Mouse (Mus musculus): ENCODE data around the gene Neo1. TPM values are rescaled to one million over a fixed set of nuclear protein-coding genes. Genes with fewer than 3 reads are reported as not detected.
A peak's percentile ranks its signal among the peaks of the same experiment; 100 is the strongest.

Neo1 gene
- 37.6 and 41.5 TPM in 2 replicates for polyA plus RNA-seq (2014; fragmentation: Nextera tagmentation; extraction: Ambion mirVana)

DNA sequence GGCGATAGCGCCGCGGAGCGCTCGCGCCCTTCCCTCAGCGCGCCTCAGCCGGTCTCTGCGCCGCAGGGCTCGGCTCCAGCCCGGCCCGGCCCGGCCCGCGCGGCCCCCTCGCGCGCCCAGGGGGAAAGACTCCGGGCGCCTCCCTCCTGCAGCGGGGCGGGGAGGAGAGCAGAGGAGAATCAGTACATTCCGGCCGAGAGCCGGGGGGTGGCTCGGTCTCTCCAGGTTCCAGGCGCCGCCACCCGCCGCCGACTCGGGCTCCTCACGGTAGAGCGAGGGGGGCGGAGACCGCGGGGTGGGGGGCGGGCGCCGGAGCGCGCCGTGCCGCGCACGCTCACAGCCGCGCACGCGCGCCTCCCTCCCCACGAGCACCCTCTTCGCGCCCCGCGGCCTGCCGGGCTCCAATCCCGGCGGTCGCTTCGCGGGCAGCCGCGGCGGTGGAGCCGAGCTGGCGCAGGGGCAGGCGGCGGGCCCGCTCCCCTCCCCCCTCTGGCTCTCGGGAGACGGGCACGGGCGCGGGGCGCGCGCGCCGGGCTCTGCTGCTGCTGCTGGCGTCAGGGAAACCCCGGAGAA, at the start of gene Neo1:
Gene Neo1, minus strand, starts transcription at position 283 of the 573 bp plus-strand sequence.
- Histone ChIP-seq H3K27me3 (replicated peaks; ENCODE audit: control insufficient read depth, insufficient read depth, low read length) (no peaks in the 10 kb centered on the region), H3K27ac (ENCODE audit: low read depth) (peak within 1 kb of the TSS; percentile 100), H3K4me2 (ENCODE audit: low read length) (peak within 1 kb of the TSS; percentile 86), H3K4me1 (replicated peaks; ENCODE audit: control insufficient read depth, insufficient read depth, low read length) (peaks cover 19% of the 10 kb centered on the region), H3K9me3 (ENCODE audit: control insufficient read depth, low read length) (no peaks in the 10 kb centered on the region), H3K9ac (ENCODE audit: low read length) (peak within 1 kb of the TSS; percentile 97), H3K36me3 (ENCODE audit: control insufficient read depth, insufficient read depth, low read length) (no peaks in the 10 kb centered on the region), H3K4me3 (ENCODE audit: low read depth, low read length) (peak within 1 kb of the TSS; percentile 97)
- 1% methylated on average over 34 of the region's 86 CpGs for WGBS
- DNase-seq (ENCODE audit: low spot score) (peak; percentile 90), ATAC-seq (replicated peaks; ENCODE audit: low FRiP score, low TSS enrichment, low read depth) (peak; percentile 91)

GRCm38 (mm10) chr9:59075632-59076031, 39.4 kb upstream of the Neo1 start:
- Histone ChIP-seq H3K4me3 (ENCODE audit: low read depth, low read length) (no peak overlapping the region), H3K4me2 (ENCODE audit: low read length) (no peak overlapping the region), H3K36me3 (ENCODE audit: control insufficient read depth, insufficient read depth, low read length) (no peaks in the 10 kb centered on the region), H3K9ac (ENCODE audit: low read length) (no peak overlapping the region), H3K9me3 (ENCODE audit: control insufficient read depth, low read length) (no peaks in the 10 kb centered on the region), H3K4me1 (replicated peaks; ENCODE audit: control insufficient read depth, insufficient read depth, low read length) (peaks cover 20% of the 10 kb centered on the region), H3K27ac (ENCODE audit: low read depth) (no peak overlapping the region), H3K27me3 (replicated peaks; ENCODE audit: control insufficient read depth, insufficient read depth, low read length) (no peaks in the 10 kb centered on the region)
- WGBS: 71% methylated on average over 4 of the region's 4 CpGs
- no peak for DNase-seq (ENCODE audit: low spot score)
- no peak for ATAC-seq (replicated peaks; ENCODE audit: low FRiP score, low TSS enrichment, low read depth)

GRCm38 (mm10) chr9:59073887-59074286, 37.6 kb upstream of the Neo1 start:
- ATAC-seq (replicated peaks; ENCODE audit: low FRiP score, low TSS enrichment, low read depth): no peak
- no peaks in the 10 kb centered on the region for H3K27me3 ChIP-seq (replicated peaks; ENCODE audit: control insufficient read depth, insufficient read depth, low read length)

GRCm38 (mm10) chr9:59072076-59072777, 36.0 kb upstream of the Neo1 start:
- no peak overlapping the region for H3K4me3 ChIP-seq (ENCODE audit: low read depth, low read length)
- no peak for ATAC-seq (replicated peaks; ENCODE audit: low FRiP score, low TSS enrichment, low read depth)
- 29% methylated on average over 14 of the region's 14 CpGs for WGBS

More at GRCm38 (mm10) chr9:59073887-59074286, 37.6 kb upstream of the Neo1 start:
- no peak overlapping the region for H3K4me2 ChIP-seq (ENCODE audit: low read length)
- H3K4me3 ChIP-seq (ENCODE audit: low read depth, low read length): no peak overlapping the region
- H3K36me3 ChIP-seq (ENCODE audit: control insufficient read depth, insufficient read depth, low read length): no peaks in the 10 kb centered on the region
- no peak for DNase-seq (ENCODE audit: low spot score)
- 87% methylated on average over 4 of the region's 4 CpGs for WGBS
- H3K9ac ChIP-seq (ENCODE audit: low read length): no peak overlapping the region
- H3K27ac ChIP-seq (ENCODE audit: low read depth): no peak overlapping the region
- H3K4me1 ChIP-seq (replicated peaks; ENCODE audit: control insufficient read depth, insufficient read depth, low read length): peaks cover 20% of the 10 kb centered on the region
- H3K9me3 ChIP-seq (ENCODE audit: control insufficient read depth, low read length): no peaks in the 10 kb centered on the region

DNA sequence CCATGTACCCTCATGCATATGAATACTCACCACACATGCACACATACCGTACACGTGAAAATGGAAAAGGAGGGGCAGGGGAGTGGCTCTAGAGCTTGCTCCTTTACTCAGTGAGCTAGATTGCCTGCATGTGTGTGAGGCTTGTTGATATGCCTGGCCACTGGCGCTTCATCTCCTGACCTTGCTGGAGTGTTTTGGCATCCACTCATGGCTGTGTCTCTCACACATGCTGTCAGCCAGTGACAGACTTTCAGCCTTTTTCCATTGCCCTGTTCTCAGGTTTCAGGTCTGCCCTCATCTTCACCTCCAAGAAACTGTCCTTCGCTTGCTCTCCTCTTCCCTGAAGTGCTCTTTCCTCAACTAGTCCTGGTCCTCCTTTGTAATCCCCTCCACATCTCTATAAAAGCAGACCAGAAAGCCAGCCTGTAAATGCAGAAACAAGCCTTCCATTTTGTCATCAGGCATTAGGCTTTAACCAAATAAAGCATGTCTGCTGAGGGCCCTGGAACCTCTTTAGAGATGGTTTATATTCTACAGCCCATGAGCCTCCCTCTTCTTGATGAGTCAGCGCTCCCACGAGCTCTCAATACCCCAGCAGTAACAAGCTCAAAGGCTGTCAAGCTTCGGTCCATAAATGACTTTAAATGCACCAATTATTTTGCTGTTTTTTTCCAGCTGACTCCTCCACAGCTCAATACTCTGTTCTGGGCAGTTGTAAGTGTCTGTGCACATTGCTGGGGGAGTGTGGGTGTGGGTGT, 35.2 kb upstream of the Neo1 start:
- Histone ChIP-seq H3K4me3 (ENCODE audit: low read depth, low read length) (no peak overlapping the region), H3K9ac (ENCODE audit: low read length) (no peak overlapping the region), H3K4me2 (ENCODE audit: low read length) (peak overlapping the region; percentile 32), H3K9me3 (ENCODE audit: control insufficient read depth, low read length) (no peaks in the 10 kb centered on the region), H3K27me3 (replicated peaks; ENCODE audit: control insufficient read depth, insufficient read depth, low read length) (no peaks in the 10 kb centered on the region), H3K27ac (ENCODE audit: low read depth) (peak overlapping the region; percentile 57), H3K36me3 (ENCODE audit: control insufficient read depth, insufficient read depth, low read length) (no peaks in the 10 kb centered on the region), H3K4me1 (replicated peaks; ENCODE audit: control insufficient read depth, insufficient read depth, low read length) (peaks cover 28% of the 10 kb centered on the region)
- 39% methylated on average over 7 of the region's 7 CpGs for WGBS
- DNase-seq (ENCODE audit: low spot score) (peak; percentile 56), ATAC-seq (replicated peaks; ENCODE audit: low FRiP score, low TSS enrichment, low read depth) (no peak)

More at GRCm38 (mm10) chr9:59072076-59072777, 36.0 kb upstream of the Neo1 start:
- Histone ChIP-seq H3K9me3 (ENCODE audit: control insufficient read depth, low read length) (no peaks in the 10 kb centered on the region), H3K27ac (ENCODE audit: low read depth) (peak overlapping the region; percentile 35; the same call in 1 of the 2 replicates), H3K27me3 (replicated peaks; ENCODE audit: control insufficient read depth, insufficient read depth, low read length) (no peaks in the 10 kb centered on the region), H3K36me3 (ENCODE audit: control insufficient read depth, insufficient read depth, low read length) (no peaks in the 10 kb centered on the region), H3K4me2 (ENCODE audit: low read length) (peak overlapping the region; percentile 32), H3K9ac (ENCODE audit: low read length) (no peak overlapping the region), H3K4me1 (replicated peaks; ENCODE audit: control insufficient read depth, insufficient read depth, low read length) (peaks cover 20% of the 10 kb centered on the region)
- peak; percentile 56 for DNase-seq (ENCODE audit: low spot score)

- H3K27me3 ChIP-seq (replicated peaks; ENCODE audit: control insufficient read depth, insufficient read depth, low read length): no peaks in the 10 kb centered on the region
- H3K4me1 ChIP-seq (replicated peaks; ENCODE audit: control insufficient read depth, insufficient read depth, low read length): peaks cover 36% of the 10 kb centered on the region
- ATAC-seq (replicated peaks; ENCODE audit: low FRiP score, low TSS enrichment, low read depth) (no peak), DNase-seq (ENCODE audit: low spot score) (no peak)
- WGBS: 85% methylated on average over 4 of the region's 4 CpGs
- H3K9me3 ChIP-seq (ENCODE audit: control insufficient read depth, low read length): no peaks in the 10 kb centered on the region
- no peak overlapping the region for H3K4me3 ChIP-seq (ENCODE audit: low read depth, low read length)
- no peak overlapping the region for H3K9ac ChIP-seq (ENCODE audit: low read length)
- no peak overlapping the region for H3K27ac ChIP-seq (ENCODE audit: low read depth)
- no peak overlapping the region for H3K4me2 ChIP-seq (ENCODE audit: low read length)
- H3K36me3 ChIP-seq (ENCODE audit: control insufficient read depth, insufficient read depth, low read length): no peaks in the 10 kb centered on the region
Measured at GRCm38 (mm10) chr9:59070216-59070615, 34.0 kb upstream of the Neo1 start.

- 33% methylated on average over 6 of the region's 6 CpGs for WGBS
- no peak overlapping the region for H3K9ac ChIP-seq (ENCODE audit: low read length)
- H3K4me2 ChIP-seq (ENCODE audit: low read length): no peak overlapping the region
- no peak for DNase-seq (ENCODE audit: low spot score)
- H3K27ac ChIP-seq (ENCODE audit: low read depth): no peak overlapping the region
- H3K36me3 ChIP-seq (ENCODE audit: control insufficient read depth, insufficient read depth, low read length): no peaks in the 10 kb centered on the region
- peaks cover 23% of the 10 kb centered on the region for H3K4me1 ChIP-seq (replicated peaks; ENCODE audit: control insufficient read depth, insufficient read depth, low read length)
- no peak for ATAC-seq (replicated peaks; ENCODE audit: low FRiP score, low TSS enrichment, low read depth)
- no peaks in the 10 kb centered on the region for H3K9me3 ChIP-seq (ENCODE audit: control insufficient read depth, low read length)
- H3K27me3 ChIP-seq (replicated peaks; ENCODE audit: control insufficient read depth, insufficient read depth, low read length): no peaks in the 10 kb centered on the region
- no peak overlapping the region for H3K4me3 ChIP-seq (ENCODE audit: low read depth, low read length)
Measured at GRCm38 (mm10) chr9:59065616-59066301, 29.5 kb upstream of the Neo1 start.

DNA sequence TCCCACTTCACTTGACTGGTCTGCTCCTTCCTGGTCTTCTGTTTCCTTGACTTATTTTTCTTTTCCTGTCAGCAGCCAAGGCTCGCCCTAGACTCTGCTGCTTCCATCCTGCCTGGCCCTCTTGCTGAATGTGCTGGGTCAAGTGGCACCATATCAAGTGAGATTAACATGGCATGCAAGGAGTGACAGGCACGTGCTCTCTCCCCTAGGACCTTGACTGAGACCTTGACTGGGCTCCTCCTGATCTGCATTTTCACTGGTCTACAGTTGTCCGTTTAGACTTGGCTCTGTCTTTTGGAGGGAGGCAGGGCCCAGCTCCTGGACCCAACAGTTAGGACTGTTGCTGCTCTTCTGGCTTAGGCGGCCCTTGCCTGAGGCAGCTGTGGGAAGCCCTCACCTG, 26.2 kb upstream of the Neo1 start:
- H3K4me1 ChIP-seq (replicated peaks; ENCODE audit: control insufficient read depth, insufficient read depth, low read length): peaks cover 23% of the 10 kb centered on the region
- no peak overlapping the region for H3K27ac ChIP-seq (ENCODE audit: low read depth)
- WGBS: 65% methylated on average over 4 of the region's 4 CpGs
- no peak for ATAC-seq (replicated peaks; ENCODE audit: low FRiP score, low TSS enrichment, low read depth)
- H3K4me3 ChIP-seq (ENCODE audit: low read depth, low read length): no peak overlapping the region
- H3K27me3 ChIP-seq (replicated peaks; ENCODE audit: control insufficient read depth, insufficient read depth, low read length): no peaks in the 10 kb centered on the region
- no peak for DNase-seq (ENCODE audit: low spot score)
- no peaks in the 10 kb centered on the region for H3K36me3 ChIP-seq (ENCODE audit: control insufficient read depth, insufficient read depth, low read length)
- no peak overlapping the region for H3K9ac ChIP-seq (ENCODE audit: low read length)
- H3K4me2 ChIP-seq (ENCODE audit: low read length): no peak overlapping the region
- H3K9me3 ChIP-seq (ENCODE audit: control insufficient read depth, low read length): no peaks in the 10 kb centered on the region

All from intestine, embryonic 14.5 days (tissue).